Mouse (Mus musculus): ENCODE measurements around the gene Mgll.

Mgll gene

DNA sequence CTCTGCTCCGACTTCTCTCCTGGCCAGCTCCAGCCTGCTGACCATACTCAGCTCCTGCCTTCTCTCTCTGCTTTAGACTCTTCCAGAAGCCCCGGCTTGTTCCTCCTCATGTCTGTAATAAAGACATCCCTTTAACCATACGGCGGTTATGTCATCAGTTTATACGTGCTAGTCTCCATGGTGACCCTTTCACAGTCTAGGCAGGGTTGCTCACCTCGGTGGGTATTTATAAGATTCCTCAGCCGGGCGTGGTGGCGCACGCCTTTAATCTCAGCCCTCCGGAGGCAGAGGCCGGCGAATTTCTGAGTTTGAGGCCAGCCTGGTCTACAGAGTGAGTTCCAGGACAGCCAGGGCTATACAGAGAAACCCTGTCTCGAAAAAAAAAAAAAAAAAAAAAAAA lies 51.1 kb downstream of the Mgll start:
- no peak for DNase-seq

GRCm38 (mm10) chr6:88776336-88776923 lies 52.2 kb downstream of the Mgll start:
- DNase-seq: no peak

GRCm38 (mm10) chr6:88776964-88777363 lies 52.8 kb downstream of the Mgll start:
- no peak for DNase-seq

- DNase-seq: no peak
Measured at GRCm38 (mm10) chr6:88778047-88778688, 54.0 kb downstream of the Mgll start.

DNA sequence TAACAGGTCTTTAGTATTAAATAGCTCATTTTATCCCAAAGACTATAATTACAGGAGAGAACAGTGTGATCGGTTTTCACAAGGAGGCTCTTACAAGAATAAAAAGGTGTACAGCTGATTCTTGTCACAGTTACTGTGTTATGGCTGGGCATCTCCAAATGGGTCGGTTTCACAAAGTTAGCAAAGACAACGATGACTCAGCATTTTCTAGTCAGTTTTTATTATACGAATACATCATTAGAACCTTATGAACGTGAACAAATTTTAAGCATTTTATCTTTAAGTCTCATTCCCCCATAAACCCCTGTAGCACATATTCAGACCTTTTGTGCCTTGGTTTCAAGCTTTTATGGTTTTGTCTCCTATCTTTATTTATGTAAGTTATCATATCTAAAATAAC lies 55.5 kb downstream of the Mgll start:
- DNase-seq: no peak

DNA sequence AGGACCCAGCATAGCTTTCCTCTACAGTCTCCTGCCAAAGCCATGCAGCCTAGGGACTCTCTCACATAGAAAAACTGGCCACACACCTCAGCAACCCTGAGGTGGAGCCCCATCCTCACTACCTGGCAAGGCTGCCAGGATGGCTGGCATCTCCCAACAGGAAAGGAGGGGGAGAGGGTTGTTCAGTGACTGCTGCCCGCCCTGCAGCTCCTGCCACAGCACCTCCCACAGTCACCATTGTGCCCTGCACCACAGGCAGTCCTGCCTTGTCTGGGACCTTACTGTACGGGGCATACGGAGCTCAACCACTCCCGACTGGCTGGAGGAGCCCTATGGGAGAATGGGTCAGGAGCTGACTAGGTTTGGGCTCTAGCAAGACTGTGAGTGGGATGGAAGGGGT lies 57.7 kb downstream of the Mgll start:
- no peak for DNase-seq

DNA sequence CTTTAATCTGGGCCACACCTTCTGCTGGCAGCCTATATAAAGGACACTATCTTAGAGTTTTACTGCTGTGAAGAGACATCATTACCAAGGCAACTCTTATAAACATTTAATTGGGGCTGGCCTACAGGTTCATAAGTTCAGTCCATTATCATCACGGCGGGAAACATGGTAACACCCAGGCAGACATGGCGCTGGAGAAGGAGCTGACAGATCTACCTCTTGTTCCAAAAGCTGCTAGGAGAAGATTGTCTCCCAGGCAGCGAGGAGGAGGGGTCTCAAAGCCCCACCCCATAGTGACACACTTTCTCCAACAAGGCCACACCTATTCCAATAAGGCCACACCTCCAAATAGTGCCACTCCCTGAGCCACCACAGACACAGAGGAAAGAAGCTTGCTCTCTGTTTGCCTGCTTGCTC lies 58.8 kb downstream of the Mgll start:
- DNase-seq: no peak

- no peak for DNase-seq
Measured at GRCm38 (mm10) chr6:88784691-88785173, 60.5 kb downstream of the Mgll start.

DNA sequence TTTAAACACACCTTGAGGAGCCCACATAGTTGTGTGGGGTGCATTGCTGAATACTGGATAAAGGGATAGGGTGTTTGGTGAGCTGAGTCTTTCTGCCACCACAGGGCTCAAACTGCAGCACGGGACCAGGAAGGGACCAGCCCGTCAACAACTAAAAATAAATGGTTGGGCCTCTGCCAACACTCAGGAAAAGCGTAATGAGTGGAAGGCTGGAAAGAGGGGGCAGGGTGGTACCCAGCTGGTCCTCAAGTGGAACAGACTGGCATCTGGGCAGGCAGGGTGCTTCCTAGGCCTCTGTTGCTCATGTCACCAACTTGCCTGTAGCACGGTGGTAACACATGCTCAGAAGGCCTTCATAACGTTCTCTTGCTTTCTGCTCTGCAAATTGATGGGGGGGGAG lies 61.1 kb downstream of the Mgll start:
- no peak for DNase-seq

DNA sequence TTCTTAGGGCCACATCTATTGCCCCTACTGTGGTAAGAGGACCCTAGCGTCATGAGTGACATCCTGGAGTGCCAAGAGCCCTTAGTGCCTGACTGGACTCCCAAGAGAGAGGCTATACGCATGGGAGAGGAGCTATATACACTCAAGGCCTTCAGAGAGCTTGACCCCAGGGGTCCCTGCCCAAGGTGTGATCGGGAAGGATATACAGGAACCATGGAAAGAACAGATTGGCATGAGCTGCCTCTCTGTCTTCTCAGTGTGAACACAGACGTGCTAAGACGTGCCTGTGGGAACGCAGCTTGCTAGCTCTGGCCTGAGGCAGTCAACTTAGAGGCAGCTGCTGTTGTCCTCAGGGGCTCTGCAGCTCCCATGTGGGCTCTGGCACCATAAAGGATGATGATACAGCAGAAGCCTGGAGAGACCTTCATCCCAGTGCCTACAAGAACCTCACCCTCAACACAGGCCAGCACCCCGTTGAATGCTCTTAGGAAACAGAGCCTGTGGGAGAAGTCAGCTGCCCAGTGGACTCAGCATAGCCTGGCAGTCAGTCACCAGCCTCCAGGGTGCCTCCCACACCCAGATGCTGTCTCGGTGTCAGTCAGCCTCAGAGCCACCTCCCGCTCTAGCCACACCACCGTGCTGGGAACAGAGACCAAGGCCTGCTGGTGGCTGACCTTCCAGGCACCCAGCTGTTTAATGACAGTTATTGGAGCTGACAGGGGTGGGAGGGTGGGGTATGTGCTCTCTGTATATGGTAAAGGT lies 61.8 kb downstream of the Mgll start:
- DNase-seq: no peak

DNA sequence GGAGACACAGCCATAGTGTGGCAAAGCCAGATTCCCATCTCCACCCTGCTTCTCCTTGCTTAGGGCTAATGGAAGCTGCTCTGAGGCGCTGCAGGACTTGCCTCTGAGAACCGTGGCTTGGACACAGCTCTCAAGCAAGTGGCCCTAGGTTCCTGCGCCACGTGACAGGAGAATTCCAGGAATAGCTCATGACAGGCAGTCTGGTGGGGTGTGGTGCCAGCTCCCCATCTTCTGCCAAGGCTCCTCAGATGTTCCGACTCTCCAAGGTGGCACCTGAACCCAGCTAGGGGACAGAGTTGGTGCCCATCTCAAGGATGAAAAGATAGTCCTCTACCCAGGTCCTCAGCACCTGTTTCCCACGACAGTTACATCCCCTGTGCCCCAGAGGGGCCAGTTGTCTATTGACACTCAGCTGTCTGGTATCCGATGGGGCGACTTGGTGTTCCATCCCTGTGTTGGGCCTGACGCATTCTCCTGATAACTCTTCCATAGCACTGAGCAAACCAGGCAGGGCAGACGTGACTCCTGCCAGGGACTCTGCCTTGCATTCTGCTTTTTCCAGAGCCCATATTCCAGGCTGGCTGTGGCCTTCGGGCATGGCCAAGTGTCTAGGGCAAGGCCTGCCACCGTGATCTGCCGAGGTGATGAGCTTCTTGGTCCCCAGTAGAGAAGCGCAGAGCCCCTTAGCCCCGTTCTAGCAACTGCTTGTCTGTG lies 62.7 kb downstream of the Mgll start:
- DNase-seq: no peak

DNA sequence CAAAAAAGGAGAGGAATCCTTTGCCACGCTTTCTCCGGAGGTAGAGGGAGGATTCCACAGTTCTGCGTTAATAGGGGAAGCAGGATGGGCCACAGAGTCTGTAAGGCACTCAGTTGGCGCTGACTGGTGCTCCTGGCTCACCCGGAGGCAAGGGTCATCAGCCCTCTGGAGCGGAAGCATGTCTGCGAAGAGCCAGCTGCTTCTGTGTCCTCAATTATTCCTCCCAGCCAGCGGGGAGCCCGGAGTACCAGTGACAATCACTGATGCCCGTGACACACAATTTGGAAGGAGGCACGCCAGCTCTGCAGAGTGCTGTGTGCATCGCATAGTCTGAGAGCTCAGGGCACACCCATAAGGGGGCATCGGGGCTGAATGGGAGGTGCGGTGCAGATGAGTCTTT lies 63.3 kb downstream of the Mgll start:
- DNase-seq: no peak

DNA sequence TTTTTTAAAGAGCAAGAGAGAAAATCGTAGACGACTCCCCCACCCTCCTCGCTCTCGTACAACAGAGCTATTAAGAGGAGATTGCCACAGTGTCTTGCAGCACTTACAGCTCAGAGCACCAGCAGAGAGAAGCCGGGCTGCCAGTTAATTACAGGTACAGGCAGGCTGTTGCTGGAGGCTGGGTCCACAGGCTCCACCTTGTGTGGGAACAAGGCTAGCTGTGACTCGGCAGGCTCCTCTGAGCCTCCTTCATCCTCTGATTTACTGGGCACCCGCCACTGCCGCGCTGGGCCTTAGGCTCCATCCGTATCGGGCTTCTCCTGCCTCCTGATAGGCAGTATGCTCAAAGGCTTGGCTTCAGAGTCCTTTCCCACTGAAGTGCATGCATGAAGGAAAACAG lies 64.0 kb downstream of the Mgll start:
- DNase-seq: no peak

DNA sequence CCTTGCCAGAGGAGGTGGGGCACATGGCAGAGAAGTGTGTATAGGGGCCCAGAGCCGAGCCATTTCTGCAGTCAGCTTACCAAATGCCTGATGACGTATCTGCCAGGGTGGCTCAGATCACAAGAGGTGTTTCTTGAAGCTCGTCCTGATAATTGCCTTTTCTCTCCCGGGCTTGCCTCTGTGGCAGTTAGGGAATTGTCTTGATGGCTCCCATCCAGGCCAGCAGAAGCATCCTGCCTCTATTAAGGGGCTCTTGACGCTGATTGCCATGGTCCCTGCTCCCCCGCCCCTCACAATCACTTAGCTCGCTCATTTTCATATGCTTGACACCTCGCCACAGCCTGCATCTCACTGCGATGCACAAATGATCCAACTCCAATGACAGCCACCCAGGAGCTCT lies 67.1 kb downstream of the Mgll start:
- DNase-seq: no peak

DNA sequence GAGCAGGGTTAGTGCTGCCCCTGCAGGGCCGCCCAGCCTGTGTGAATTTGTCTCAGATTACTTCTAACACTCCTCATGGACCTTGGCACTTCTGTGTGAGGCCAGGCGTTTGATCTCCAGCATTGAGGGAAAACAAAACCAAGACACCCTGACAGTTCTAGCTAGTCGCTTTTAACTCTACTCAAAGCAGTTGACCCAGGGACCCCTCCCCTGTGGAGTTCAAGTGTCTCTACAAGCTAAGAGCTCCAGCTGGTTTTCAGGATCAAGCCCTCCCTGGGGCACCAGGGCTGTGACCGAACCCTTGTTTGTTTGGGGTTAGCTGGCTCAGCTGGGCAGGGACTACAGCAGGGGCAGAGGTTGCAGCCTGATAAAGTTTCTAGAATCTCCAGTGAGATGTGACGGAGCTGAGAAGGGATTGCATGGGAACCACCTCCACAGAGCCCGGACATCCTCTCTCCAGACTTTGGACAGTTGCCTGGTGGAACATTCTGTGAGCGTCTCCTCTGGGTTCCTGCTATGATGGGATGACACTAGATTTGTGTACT lies 68.0 kb downstream of the Mgll start:
- DNase-seq: no peak

- no peak for DNase-seq
Measured at GRCm38 (mm10) chr6:88793243-88793642, 69.0 kb downstream of the Mgll start.

DNA sequence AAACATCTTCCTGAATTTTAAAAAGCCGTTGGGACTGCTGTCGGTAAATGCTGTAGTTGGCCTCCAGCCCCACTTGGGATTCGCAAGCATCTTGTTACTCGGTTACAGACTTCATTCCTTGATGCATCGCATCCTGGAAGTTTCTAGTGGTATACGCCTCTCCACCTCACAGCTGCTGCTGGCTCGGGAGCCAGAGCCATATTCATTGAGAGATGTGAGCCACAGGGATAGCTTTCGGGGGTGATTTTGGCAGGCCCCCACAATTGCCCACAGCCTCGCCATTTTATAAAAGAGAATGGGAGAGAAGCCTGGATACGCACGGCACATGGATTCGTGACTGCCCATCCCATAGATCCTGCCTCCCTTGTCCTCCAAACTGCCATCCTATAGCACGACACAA lies 69.7 kb downstream of the Mgll start:
- no peak for DNase-seq

DNA sequence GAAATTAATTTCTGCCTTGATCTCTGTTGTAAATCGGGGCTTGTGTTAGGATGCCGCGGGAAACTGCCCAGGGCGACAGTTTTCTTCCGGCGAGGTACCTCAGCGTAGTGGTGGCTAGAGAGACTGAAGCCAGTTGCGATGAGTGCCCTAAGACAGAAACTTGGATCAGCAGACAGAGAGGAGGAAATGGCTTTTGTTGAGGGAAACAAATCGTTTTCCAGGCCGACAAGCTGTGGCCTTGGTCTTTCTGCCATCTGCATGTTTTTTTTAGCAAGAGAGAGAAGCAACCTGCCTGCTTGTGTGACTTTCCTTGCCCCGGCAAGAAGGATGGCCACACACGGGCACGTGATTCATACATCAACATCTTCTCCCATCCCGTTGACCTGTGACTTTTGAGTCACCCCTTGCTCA lies 70.4 kb downstream of the Mgll start:
- no peak for DNase-seq

DNA sequence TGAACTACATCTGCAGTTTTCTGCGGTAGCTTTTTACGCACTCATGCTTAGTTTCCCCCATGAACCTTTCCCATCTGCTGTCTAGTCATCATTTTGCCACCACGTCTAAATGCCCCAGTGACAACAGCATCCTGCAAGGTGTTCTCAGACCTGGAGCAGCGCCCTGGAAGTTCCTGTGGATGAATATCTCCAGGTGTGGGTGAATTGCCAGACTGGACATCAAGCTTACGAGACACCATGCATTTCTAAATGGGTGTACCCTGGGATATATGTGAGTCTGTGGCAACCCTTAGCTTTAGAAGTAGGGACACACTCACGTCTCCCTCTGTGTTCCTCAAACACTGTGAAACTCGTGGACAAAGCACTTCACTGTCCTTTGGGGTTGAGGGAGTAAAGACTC lies 76.0 kb downstream of the Mgll start:
- DNase-seq: no peak

DNA sequence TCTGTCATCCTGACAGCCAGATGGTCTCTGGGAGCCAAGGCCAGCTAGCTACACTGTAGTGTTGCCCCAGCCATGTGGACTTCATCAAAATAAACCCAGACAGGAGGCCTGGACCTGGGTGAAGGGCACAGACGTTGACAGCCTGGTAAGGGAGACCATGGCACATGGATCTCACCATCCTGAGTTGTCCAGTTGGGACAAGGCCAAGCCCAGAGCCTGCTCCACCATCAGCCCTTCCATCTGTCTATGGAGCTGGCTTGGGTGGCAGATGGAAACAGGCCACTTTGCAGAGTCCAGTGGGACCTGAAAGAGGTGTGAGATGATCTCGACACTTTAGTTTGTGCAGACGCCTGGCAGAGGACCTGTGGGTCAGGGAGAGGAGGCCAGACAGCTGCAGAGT lies 76.5 kb downstream of the Mgll start:
- no peak for DNase-seq

DNA sequence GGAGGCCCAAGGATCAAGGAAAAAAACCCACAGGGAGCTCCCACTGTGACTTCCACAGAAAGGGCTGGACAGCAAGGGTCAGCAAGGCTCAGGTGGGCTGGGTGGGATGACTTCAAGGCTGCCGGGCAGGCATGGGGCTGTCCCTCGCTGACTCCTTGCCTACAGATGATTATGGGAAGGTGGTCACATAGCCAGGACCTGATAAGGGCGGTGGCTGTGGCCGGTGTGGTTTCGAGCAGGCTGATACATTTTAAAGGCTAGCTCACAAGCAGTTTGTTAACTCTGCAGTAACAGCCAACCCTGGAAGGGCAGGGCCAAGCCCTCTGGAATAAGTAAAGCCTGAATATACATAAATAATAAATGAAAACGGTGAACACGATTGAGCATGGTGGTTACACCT lies 78.8 kb downstream of the Mgll start:
- DNase-seq: no peak

DNA sequence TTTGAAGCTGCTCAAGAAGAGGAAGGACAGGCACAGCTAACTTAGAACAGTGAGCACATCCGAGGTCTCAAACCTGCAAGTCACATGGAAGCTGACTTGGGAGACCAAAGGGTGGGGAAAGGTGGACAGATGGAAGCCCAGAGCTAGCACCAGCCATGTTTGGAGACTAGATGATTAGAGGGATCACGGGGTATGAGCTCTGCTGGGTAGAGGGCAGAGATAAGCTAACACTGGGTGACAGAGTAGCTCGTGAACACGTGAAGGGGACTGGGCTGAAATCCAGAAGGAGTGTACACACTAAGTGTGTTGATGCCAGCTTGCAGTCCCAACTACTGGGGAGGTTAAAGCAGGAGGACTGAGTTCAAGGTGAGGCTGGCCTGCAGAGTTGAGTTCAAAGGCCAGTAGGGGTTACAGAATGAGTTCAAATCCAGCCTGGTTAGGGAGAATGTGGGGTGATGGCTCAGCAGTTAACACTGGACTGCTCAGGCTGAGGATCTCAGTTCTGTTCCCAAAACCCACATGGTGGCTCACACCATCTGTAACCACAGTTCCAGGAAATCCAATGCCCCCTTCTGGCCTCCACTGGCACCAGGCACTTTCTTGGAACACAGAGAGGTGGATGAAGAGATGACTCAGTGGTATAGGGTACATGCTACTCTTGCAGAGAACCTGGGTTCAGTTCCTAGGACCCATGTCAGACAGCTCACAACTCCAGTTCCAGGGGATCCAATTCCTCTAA lies 79.9 kb downstream of the Mgll start:
- DNase-seq: no peak

Data from thymus, postnatal 14 days (tissue).